Mouse (Mus musculus) megakaryocyte progenitor cell, adult 5-6 weeks (primary cell): ENCODE measurements at regions not wholly inside any gene's neighbourhood (a gene's known extent, or its start where the extent isn't known, plus 50 kb on each side); places are given as distances from the start of the nearest gene placed in this dataset.

Experiments used
- ATAC-seq: replicated peaks from 2 replicates; pipeline ENCODE4 v1.8.0; 2016; ENCODE audit warnings: mild to moderate bottlenecking, moderate TSS enrichment, inconsistent platforms; ENCODE audit not compliant: poor library complexity

GRCm38 (mm10) chr4:9218380-9218779 lies 979.5 kb upstream of the Car8 start:
- no peak for ATAC-seq

- no peak for ATAC-seq
These were observed 969.8 kb upstream of the Car8 start for GRCm38 (mm10) chr4:9208606-9209005.

- ATAC-seq: no peak
These were observed 961.2 kb upstream of the Car8 start for GRCm38 (mm10) chr4:9200012-9200411.

GRCm38 (mm10) chr4:9196435-9196834 lies 957.6 kb upstream of the Car8 start:
- no peak for ATAC-seq

GRCm38 (mm10) chr4:9193121-9193520 lies 954.3 kb upstream of the Car8 start:
- no peak for ATAC-seq

- ATAC-seq: no peak
These were observed 946.5 kb upstream of the Car8 start for GRCm38 (mm10) chr4:9185156-9185875.

- ATAC-seq: peak; percentile 82
These were observed 945.7 kb upstream of the Car8 start for GRCm38 (mm10) chr4:9184451-9185121.

GRCm38 (mm10) chr4:9174365-9174764 lies 935.5 kb upstream of the Car8 start:
- peak; percentile 50 for ATAC-seq

- ATAC-seq: no peak
These were observed 923.5 kb upstream of the Car8 start for GRCm38 (mm10) chr4:9162374-9162773.

- ATAC-seq: no peak
These were observed 922.9 kb upstream of the Car8 start for GRCm38 (mm10) chr4:9161814-9162133.

- no peak for ATAC-seq
These were observed 922.4 kb upstream of the Car8 start for GRCm38 (mm10) chr4:9161068-9161813.

- ATAC-seq: no peak
These were observed 908.9 kb upstream of the Car8 start for GRCm38 (mm10) chr4:9147732-9148131.

- ATAC-seq: peak; percentile 77
These were observed 905.7 kb upstream of the Car8 start for GRCm38 (mm10) chr4:9144226-9145215.

- no peak for ATAC-seq
These were observed 904.2 kb upstream of the Car8 start for GRCm38 (mm10) chr4:9143087-9143486.

GRCm38 (mm10) chr4:9141946-9142683 lies 903.3 kb upstream of the Car8 start:
- ATAC-seq: no peak

- no peak for ATAC-seq
These were observed 901.9 kb upstream of the Car8 start for GRCm38 (mm10) chr4:9140691-9141090.

- no peak for ATAC-seq
These were observed 897.8 kb upstream of the Car8 start for GRCm38 (mm10) chr4:9136657-9137056.

- ATAC-seq: no peak
These were observed 897.3 kb upstream of the Car8 start for GRCm38 (mm10) chr4:9136188-9136569.

GRCm38 (mm10) chr4:9135481-9136187 lies 896.8 kb upstream of the Car8 start:
- peak; percentile 89 for ATAC-seq

GRCm38 (mm10) chr4:9133695-9134094 lies 894.9 kb upstream of the Car8 start:
- ATAC-seq: no peak
